Mouse (Mus musculus) layer of hippocampus, postnatal 14 days (tissue): ENCODE results near the gene Nags. TPM values are rescaled to one million over a fixed set of nuclear protein-coding genes. Genes with fewer than 3 reads are reported as not detected.

Source experiments
- total RNA-seq, 2 experiments: library from RNA; stranded (reverse); gene quantifications; 2 replicates each; pipeline ENCODE4 v1.2.3; 2021

The Nags gene
- total RNA-seq, 2 experiments from 2014 or later, result not detected

Other genes starting within 250 kb of the Nags start
- not detected for gene Sost, start 178.5 kb upstream of the Nags start, total RNA-seq
- not detected for gene Cfap97d1, start 161.2 kb upstream of the Nags start, total RNA-seq
- gene Dusp3, start 158.5 kb upstream of the Nags start, total RNA-seq, result 100 to 1,000 TPM; 156 to 159 TPM
- gene Mpp3, start 117.1 kb upstream of the Nags start, total RNA-seq, result 10 to 100 TPM; 87.4 to 93.8 TPM
- under 1 TPM; 0.24 to 0.32 TPM for gene Cd300lg, start 104.0 kb upstream of the Nags start, total RNA-seq
- 100 to 1,000 TPM; 139 to 144 TPM for gene Mpp2, start 57.0 kb upstream of the Nags start, total RNA-seq
- gene Ppy, start 44.2 kb upstream of the Nags start, total RNA-seq, result not detected
- gene Pyy, start 37.7 kb upstream of the Nags start, total RNA-seq, result not detected
- 10 to 100 TPM; 26.4 to 29.2 TPM for gene Tmem101, start 10.9 kb downstream of the Nags start, total RNA-seq
- 10 to 100 TPM; 65.9 to 72.8 TPM for gene Lsm12, start 39.8 kb downstream of the Nags start, total RNA-seq
- gene G6pc3, start 44.1 kb downstream of the Nags start, total RNA-seq, result 10 to 100 TPM; 49.2 to 49.5 TPM
- gene Hdac5, start 84.7 kb downstream of the Nags start, total RNA-seq, result 100 to 1,000 TPM; 171 to 197 TPM
- under 1 TPM; 0.76 to 0.79 TPM for gene BC030867, start 103.4 kb downstream of the Nags start, total RNA-seq
- under 1 TPM; 0.86 to 0.88 TPM for gene Asb16, start 123.2 kb downstream of the Nags start, total RNA-seq
- gene Tmub2, start 139.4 kb downstream of the Nags start, total RNA-seq, result 10 to 100 TPM; 59.3 to 60.6 TPM
- 100 to 1,000 TPM; 152 to 160 TPM for gene Atxn7l3, start 151.1 kb downstream of the Nags start, total RNA-seq
- gene Ubtf, start 174.2 kb downstream of the Nags start, total RNA-seq, result 100 to 1,000 TPM; 120 to 121 TPM
- under 1 TPM; 0.50 to 0.60 TPM for gene Slc4a1, start 220.7 kb downstream of the Nags start, total RNA-seq
- gene Rundc3a, start 247.9 kb downstream of the Nags start, total RNA-seq, result 100 to 1,000 TPM; 413 to 422 TPM